Mouse (Mus musculus) cerebellum, adult 9-10 months (tissue): Measurements from ENCODE around the gene Flywch1.
A peak's percentile ranks its signal among the peaks of the same experiment; 100 is the strongest.

Experiments
- DNase-seq: peaks from one replicate; pipeline ENCODE4 v3.0.0; 2022

Flywch1 gene

GRCm38 (mm10) chr17:23777141-23777540, 5.7 kb upstream of the Flywch1 start:
- DNase-seq = no peak

GRCm38 (mm10) chr17:23776216-23776615, 4.8 kb upstream of the Flywch1 start:
- no peak for DNase-seq

- DNase-seq = peak; percentile 87
Observed at GRCm38 (mm10) chr17:23774090-23774489, 2.7 kb upstream of the Flywch1 start.

DNA sequence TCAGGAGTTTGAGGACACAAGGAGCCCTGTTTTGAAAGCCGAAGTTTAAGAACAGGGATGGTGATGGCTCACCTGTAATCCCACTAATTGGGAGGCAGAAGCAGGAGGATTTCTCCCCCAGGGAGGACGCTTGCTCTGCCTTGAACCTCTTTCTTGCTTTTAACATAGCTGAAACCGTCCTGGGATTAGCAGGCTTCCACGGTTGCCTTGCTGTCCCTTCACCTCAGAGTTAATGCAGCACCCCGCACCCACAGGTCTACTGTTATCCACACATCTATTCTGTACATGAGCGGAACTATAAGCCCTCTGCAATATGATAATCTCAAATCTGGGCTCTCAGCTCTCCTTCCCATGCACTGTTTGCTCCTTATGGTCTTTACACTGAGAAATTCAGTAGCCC, 2.3 kb upstream of the Flywch1 start:
- no peak for DNase-seq

GRCm38 (mm10) chr17:23772219-23772556, 786 bp upstream of the Flywch1 start:
- peak; percentile 63 for DNase-seq

GRCm38 (mm10) chr17:23770896-23771283, 512 bp downstream of the Flywch1 start:
- no peak for DNase-seq

DNA sequence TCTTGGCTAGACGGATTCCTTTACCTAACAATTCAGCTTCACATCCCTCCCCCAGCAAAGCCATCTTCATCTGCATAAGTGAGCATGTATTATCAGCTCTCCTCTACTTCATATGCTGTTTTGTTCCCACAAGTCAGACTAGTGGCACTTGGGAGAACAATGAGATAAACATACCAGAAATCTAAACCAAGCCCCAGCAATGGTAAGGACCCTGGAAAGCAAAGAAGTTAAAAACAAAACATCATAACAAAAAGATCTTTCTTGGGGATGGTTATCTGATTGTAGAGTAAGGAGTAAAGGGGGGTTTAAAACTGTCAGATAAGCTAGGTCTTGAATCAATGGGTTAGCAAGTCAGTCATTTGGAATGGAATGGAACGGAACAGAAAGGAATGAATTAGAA, 909 bp downstream of the Flywch1 start:
- no peak for DNase-seq

- no peak for DNase-seq
Observed at GRCm38 (mm10) chr17:23762976-23763375, 8.4 kb downstream of the Flywch1 start.

- no peak for DNase-seq
Observed at GRCm38 (mm10) chr17:23761155-23761554, 10.2 kb downstream of the Flywch1 start.

DNA sequence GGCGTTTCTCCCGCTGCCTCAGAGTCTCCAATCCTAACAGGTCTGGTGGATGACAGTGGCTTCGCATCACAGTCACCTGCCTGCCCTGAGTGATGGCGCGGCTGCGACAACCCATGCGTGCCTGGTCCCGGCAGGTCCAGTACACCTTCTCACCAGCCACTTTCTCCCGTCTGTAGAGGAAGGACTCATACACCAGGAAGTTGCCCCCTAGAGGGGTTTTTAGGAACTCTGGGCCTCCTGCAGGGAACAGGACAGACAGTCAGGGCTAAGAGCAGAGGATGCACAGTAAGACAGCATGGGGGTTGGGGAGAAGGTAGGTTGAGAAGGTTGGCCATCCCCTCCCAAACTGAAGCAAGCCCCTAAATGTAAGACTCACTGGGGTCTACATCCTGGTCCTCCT, 11.2 kb downstream of the Flywch1 start:
- DNase-seq = no peak

DNA sequence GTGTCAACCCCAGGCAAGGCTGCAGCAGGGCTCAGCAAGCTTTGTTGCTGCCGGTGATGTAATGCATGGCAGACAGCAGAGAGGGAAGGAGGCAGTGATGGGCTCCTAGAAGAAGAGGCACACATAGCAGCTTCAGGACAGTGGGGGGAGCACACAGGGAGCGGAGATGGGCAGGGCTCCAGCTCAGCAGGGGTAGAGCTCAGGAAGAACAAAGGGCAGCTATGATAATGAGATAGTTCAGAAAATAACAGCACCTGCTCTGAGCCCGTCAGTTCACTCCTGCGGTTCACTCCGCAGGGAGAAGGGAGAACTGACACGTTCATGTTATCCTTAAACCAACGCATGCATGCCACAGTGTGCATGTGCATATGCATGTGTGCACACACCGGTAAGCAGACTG, 12.6 kb downstream of the Flywch1 start:
- DNase-seq = no peak

DNA sequence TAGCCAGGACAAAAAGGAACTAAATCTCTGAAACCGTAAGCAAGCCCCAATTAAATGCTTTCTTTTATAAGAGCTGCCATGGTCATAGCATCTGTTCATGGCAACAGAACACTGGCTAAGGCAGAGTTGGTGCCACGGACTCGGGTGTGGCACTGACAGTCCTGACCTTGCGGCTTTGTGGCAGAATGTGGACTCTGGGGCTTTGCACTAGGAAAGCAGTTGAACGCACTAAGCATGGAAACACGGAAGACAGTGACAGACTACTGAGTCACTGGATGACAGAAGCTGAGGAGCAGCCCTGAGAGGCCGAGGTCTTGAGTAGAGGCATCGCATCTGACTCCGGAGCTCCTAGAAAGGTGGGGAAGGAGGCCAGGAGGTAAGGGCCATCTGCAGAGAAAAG, 13.8 kb downstream of the Flywch1 start:
- DNase-seq = no peak

DNA sequence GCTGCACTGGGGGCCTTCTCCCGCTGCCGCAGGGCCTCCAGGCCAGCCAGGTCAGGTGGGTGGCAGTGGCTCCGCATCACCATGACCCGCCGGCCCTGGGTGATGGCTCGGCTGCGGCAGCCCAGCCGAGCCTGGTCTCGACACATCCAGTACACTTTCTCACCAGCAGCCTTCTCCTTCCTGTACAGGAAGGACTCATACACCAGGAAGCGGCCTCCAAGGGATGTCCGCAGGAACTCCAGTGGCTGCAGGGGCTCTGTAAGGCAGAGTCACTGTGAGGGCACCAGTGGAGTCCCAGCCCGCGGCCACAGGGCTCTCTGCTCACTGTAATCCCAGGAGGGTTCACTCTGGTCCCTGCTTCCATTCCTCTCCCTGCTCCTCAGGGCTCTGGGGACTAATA, 15.7 kb downstream of the Flywch1 start:
- DNase-seq = no peak

GRCm38 (mm10) chr17:23749400-23750191, 21.8 kb downstream of the Flywch1 start:
- DNase-seq = no peak

GRCm38 (mm10) chr17:23748631-23749391, 22.6 kb downstream of the Flywch1 start:
- peak; percentile 89 for DNase-seq

DNA sequence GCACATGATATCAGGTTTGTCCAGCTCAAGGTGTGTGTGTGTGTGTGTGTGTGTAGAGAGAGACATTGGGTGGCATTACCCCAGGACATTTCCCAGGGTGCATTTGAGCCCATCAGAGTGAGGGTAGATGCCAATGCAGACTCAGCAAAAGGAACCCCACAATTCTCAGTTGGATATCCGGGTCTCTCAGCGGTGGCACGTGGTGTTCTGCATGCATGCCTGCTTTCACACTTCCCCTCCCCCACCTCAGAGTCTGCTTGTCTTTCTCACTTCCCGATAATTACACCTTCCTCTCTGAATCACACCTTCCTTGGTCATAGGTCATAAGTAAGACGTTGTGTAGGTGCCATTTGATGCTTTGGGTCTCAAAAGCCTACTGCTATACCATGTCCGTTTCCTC, 23.4 kb downstream of the Flywch1 start:
- DNase-seq = no peak

DNA sequence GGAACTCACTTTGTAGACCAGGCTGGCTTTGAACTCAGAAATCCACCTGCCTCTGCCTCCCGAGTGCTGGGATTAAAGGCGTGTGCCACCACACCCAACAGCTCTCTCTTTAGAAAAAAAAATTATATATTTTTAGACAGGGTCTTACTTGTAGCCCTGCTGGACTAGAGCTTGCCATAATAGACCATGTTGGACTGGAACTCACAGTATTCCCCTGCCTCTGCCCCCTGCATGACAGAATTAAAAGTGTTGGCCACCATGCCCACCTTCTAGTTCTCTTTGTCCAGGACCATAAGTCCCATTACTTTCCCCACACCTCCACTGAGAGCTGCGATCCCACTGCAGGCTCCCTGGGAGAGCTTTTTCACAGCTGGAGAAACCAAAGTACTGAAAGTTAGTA, 23.9 kb downstream of the Flywch1 start:
- DNase-seq = no peak

DNA sequence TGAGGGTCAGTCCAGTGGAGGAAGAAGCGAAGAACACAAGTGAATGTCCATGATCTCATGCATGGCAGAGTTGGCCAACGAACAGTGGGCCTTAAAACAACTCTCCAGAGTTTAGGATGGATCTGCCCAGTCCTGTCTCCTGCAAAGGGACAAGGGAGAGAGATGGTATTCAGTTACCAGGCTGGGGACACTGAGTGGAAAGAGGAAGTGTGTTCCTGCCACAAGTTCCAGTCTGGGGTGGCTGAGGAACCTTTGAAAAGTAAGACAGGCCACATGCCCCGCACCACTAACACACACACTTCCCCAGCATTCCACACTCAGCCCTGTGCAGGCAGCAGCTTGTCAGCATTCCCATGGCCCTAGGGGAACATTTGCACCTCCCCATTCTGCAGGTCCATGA, 24.6 kb downstream of the Flywch1 start:
- DNase-seq = no peak

GRCm38 (mm10) chr17:23746311-23746710, 25.1 kb downstream of the Flywch1 start:
- DNase-seq = no peak

DNA sequence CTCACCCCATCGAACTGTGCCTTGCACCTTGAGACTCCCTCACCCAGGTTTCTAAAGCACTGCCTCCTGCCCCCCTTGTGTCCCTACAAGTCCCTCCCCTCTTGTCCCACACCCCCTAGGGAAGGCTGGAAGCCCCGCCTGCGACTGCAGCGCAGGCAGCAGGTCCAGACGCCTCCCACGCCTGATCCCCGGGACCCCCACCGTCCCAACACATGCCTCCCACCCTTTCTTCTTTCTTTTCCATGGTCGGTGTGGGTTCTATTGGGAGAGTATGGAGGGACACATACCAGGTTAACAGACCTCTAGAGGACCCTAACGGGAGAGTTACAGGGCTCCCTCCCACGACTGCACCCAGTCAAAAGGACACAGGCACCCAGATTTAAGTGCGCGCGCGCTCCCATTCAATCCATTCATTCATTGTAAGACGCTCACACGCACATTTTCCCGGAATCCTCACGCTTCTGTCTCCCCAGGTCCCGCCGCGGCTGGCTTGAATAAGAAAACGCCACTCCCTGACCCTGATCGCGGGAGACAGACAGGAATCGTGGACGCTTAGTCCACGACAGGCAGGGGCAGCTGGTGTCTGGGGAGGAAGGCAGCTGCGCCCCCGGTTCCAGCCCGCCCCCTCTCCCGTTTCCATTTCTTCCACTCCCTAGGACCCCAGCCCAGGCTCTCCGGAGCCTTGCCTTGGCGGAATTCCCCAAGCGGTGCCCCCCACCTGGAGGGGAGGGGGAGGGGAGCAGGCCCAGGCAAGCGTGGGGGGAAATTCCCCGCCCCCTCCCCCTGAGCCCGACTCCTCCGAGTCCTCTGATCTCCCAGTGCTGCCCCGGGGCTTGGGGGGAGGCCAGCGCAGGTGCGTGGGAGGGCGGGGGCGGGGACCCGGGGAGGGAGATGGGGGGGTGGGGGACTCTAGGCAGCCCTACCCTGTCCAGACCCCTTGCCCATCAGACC, 25.8 kb downstream of the Flywch1 start, which contains the start of gene Kremen2:
TSS of gene Kremen2 (minus strand) at position 533 of the 951 bp plus-strand sequence.
- no peak for DNase-seq

- DNase-seq = no peak
Observed at GRCm38 (mm10) chr17:23744651-23745050, 26.8 kb downstream of the Flywch1 start.

DNA sequence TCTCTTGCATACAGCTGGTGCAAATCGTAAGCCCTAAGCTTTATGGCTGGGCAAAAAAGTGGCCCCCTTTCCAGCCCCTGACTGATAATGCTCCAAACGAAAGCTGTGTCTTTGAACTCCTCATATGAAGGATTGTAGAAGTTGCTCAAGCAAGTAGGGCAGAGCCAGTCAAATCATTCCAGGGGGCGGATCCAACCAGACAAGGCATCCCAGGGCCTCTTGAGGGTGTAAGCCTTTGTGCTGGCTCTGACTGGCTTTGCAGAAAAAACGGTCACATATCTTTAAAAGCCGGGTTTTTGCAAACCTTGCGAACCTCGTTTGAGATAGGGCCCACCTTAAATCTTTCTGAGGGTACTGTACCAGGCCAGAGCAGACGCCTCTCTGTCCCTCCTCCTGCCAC, 27.3 kb downstream of the Flywch1 start:
- DNase-seq = no peak

DNA sequence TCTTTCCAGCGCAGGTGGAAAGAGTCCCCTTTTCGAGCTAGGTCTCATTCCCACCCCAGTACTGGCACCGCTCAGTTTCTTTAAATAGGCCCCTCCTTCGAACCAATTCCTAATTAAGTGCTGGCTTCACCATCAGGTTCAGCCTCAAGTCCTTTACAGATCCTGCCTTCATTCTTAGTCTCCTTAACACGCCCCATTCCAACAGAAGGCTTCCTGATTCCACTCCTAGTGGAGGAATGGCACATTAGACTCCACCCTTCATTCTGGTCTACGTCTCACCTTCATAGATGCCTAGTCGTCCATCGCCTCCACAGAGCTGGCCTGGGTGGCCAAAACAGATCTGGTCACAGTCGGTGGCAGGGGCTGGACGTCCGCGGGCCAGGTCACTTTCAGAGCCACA, 28.5 kb downstream of the Flywch1 start:
- DNase-seq = no peak
